Mouse (Mus musculus) ovary, postnatal 36 days (tissue): ENCODE results near the gene Ptgs1.
"Not testable (repeated sequence)": the region's sequence is repeated elsewhere in the genome, so short reads cannot be mapped to it uniquely, and the experiment has no call there.

ENCODE experiments used
- DNase-seq: peaks from one replicate; pipeline ENCODE4 v3.0.0; 2022; ENCODE audit warnings: low spot score, mixed read lengths

Ptgs1 gene

DNA sequence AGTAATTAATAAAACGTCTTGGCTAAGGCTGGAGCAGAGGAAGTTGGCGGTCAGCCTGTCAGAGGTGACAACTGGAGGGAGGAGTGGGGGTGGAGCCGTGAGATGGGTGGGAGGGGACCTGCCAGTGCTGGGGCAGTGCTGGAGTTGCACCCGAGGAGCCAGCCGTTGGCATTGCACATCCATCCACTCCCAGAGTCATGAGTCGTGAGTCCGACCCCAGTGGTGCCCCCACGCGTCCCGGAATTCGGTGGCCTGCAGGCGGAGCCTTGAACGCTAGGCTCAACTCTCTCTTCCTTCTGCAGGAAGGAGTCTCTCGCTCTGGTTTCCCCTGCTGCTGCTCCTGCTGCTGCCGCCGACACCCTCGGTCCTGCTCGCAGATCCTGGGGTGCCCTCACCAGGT, at the start of gene Ptgs1:
TSS of gene Ptgs1 (plus strand) at position 61 of the 400 bp plus-strand sequence.
- peak; percentile 47 for DNase-seq

DNA sequence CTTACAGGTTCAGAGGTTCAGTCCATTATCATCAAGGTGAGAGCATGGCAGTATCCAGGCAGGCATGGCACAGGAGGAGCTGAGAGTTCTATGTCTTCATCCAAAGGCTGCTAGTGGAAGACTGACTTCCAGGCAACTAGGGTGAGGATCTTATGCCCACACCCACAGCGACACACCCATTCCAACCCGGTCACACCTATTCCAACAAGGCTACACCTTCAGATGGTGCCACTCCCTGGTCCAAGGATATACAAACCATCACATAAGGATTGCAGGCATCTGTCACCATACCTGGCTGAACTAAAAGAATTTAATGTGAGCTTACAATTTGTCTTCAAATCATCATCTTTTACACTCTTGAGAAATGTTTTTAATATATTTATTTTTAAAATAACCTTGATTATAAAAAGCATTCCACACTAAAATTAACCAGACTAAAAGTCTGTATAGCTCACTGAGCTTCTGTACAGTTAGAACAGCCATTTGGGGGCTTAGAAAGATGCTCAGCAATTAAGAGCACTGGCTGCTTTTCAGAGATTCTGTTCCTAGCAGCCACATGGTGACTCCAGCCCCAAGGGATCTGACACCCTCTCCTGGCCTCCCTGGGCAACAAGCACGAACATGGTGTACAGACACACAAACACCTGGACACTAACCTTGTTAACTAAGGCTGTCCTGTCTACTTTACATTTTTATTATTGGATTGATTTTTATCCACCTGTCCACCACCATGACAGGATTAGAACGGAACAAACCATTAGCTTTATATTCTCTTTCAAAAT, 48.4 kb upstream of the Ptgs1 start:
- not testable (repeated sequence) for DNase-seq

DNA sequence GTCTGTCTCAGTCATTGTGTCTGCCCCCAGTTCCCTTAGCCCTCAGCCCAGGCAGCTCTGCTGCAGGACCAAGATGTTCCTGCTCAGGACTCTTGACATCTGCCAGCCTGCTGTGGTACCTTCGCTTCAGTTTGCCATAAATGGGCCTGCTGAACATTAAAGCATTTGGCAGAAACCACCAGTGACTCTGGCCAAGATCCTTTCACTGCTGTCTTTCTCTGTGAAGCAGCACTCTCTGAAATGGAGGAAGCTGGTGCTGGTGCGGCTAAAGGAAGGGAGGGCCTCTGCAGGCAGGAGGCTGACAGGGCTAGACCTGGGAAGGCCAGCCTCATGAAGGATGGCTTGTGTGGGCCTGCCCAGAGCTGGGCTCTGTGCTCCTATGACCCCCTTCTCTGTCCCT, 46.9 kb upstream of the Ptgs1 start:
- no peak for DNase-seq

DNA sequence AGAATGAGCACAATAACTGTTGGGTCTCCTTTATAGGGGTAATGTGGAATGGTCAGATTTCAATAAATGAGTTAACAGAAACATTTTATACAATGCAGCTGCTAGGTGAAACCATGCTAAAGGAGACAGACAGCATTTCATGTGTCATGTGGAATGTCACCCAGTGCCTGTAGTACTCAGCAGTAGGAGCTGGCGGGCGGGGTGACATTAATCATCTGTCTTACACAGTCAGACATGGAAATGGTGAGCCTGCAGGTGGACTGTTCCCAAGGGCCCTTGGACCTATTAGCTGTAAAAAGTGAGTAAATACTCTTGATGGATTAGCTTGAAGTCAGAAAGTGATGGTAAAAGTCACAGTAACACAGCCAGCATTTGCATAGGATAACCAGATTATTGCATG, 46.0 kb upstream of the Ptgs1 start:
- no peak for DNase-seq

DNA sequence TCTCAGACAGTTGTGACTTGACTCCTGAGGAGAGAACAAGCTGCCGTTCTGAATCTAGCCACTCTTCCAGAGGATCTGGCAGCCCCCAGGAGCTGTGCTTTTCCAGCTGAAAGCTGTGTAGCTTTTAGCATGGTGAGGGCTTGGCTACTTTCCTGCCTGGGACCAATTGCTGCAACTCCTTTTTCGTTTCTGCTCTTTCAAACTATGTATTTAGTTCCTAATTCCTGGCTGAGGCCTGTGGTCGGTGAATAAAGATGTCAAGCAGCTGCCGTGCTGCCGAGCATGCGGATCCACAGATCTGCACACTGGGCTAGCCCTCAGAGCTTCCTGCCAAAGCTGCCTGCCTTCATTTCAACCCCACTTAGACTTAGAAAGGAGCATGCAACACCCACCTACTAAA, 45.4 kb upstream of the Ptgs1 start:
- DNase-seq: no peak

DNA sequence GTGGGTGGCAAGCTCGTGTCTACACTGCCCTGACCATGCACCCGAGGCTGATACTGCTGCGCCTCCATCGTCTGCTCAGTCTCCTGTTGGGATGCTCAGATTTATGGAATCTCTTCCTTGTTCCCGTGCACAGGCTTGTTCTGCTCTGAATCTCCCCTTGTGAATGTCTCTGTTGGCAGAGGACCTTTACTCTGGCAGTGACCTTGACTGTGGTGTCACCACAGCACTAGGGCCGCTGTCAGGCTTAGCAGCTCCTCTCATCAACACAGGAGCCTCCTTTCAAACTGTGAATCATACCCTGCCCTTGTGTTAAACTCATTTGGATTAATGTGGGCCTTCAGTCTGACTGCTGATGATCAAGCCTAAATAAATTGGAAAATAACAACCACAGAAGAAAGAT, 41.0 kb upstream of the Ptgs1 start:
- DNase-seq: not testable (repeated sequence)

DNA sequence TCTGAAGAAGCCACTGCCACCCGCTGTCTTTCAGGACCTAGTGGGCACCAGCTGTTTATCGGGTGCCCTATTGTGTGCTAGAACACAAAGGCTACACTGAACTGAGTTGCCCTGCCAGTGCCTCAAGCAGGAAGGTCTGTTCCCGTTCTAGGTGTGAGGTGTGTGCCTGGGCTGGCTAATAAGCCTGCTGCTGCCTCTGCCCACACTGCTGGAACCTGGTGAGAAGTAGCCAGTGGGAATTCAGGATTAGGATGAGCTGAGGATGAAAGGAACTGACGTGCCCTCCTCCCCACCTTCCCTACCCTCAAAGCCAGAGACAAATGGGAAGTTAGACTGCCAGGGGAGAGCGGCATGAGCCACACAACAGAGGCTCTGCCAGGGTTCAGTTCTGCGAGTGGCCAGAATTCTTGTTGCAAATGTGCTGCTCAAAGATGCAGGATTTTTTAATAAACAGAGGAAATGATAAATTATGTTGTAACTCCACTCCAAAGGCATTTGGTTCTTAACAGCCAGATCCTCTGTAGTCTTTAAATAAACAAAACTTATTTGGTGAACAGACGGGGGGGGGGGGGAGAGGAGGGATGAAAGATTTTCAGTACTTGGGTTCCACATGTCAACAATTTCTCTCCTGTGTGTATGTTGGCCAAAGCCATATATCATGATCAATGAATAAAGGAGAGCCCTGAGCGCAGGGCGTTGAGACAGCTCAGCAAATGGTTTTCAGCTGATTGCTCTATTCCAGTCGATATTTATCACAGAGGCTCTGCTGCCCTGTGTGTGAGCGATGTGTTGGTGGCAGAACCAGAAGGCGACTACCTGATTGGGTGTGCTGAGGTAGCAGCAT, 38.9 kb upstream of the Ptgs1 start:
- DNase-seq: no peak

DNA sequence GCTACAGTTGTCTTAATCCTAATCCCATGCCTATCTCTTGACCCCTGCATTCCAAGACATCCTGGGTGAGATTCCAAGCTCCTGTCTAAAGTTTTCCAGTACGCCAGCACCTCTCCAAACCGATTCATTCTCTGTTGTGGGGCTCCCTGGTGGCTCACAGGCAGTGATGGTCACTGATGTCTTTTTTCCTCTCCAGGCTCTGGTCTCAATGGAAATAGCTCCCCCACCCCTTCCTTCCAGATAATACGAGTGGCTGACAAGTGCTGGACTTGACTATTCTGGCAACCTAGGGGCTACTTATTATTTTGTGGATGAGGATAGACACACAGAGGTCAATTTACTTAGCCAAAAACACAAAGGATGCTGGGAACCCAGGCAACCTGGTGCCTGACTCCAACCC, 33.2 kb upstream of the Ptgs1 start:
- DNase-seq: no peak

DNA sequence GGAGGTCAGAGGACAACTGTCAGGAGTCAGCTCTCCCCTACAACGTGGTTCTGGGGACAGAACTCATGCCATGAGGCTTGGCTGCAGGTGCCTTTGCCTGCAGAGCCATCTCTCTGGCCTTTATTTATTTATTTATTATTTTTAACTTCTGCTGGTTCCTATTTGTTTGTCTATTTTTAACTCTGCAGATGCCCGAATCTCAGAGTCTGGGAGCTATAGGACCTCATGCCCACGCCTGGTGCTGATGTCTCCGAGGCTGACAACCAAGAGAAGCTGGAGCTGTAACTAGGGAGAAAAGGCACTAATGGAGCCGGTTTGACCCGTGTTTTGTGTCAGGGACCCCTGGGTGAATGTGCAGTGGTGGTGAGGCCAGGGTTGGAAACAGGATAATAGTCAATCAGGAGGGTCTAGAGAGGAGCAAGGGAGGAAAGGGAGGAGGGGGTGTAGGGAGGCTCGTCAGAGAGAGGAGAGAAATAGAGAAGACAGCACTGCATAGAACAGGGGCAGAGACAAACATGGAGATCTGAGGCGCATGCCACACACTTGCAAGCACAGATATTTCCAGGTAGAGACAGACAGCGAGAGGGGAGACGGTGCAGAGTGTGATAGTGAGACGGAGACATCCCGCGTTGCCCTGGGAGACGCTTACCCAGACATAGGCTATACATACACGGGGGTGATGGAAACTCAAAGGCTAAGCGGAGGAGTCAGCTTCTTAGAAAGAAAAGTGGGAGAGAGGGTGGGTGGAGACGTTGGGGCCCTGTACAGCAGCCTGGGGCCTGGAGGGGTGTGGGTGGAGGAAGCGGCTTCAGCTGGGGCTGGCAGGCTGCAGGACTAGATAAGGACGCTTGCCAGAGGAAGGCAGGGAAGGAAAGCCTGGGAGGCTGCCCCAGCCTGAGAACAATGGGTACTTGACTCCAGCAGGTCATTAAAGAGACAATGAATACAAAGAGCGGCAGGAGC, 32.0 kb upstream of the Ptgs1 start:
- DNase-seq: no peak

DNA sequence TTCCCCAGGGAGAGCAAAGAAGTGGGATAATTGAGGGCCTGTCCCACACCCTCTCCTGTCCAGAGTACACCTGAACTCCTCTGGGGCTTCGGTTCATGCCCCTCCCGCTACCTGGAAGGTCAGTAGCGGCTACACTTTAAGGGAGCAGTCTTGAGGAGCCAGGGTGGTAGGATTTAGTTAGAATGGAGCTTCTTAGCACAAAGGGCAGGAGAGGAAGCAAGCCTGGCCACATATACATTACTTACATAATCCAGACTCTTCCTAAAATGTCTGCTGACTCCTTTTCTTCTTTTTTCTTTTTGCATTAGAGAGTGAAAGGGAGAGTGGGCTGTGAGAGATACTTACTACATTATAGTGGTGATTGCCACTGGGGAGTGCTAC, 31.4 kb upstream of the Ptgs1 start:
- DNase-seq: no peak

DNA sequence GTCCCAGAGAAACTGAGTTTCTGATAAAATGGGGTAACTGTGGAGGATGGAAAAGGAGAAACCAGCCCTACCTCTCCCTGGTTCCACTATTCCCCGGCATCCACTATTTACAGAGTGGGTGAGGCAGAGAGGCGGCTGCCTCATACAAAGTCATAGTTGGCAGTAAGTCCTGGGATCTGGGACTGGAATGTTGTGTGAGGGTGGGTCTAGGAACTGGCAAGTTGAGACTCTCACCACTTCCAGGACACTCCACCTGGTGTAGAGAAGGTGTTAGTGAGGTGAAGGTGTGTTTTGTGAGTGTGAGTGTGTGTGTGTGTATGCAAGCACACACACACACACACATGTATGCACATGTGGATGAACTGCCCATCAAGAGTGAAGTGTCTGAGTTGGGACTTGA, 29.4 kb upstream of the Ptgs1 start:
- DNase-seq: no peak

DNA sequence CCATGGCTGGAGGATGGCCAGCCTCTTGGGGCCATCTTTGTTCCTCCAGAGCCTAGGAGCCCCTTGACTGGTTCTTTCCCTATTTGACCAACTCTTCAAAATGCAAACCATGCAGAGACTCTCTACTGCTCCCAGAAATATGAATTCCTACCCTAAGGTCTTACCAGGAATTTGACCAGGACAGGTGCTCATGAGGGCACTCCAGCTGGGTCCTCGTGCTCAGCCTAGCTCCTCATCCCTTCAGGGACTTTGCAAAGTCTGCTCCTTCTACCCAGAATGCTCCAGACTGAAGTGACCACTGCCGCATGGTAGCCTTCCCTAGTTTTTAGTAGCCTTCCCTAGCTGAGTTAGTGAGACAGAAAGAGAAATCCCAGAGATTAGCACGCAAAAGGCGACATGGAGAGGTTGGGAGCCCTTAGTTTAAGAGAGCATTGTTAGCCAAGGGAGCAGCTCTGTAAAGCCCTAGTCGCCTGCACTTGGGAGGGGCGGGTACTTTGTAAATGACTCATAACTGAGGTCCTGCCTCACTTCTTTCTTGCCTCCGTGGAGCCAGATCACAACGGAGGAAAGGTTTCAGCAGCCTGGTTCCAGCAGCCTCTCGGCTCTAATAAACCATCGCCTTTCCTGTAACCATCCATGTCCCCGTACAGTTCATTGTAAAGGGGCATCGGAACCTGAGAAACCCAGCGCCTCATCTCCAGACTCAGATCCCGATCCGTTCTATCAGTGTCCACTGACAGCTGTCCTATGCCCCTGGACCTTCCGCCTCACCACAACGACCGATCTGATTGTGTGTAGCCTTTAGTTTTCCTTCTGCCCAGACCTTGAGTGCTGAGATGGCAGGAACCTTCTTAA, 28.2 kb upstream of the Ptgs1 start:
- no peak for DNase-seq

DNA sequence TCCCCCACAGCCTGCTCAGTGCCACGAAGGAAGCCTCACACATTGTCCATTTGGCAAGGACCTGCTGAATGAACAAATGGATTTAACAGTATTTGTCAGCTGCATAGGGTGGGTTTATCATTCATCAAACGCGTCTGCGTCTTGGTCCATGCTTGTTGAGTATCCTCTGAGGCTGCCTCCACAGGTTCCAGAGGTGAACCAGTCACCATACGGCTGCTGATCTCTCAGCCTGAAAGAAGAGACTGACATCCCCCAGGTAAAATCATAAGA, 27.7 kb upstream of the Ptgs1 start:
- no peak for DNase-seq

DNA sequence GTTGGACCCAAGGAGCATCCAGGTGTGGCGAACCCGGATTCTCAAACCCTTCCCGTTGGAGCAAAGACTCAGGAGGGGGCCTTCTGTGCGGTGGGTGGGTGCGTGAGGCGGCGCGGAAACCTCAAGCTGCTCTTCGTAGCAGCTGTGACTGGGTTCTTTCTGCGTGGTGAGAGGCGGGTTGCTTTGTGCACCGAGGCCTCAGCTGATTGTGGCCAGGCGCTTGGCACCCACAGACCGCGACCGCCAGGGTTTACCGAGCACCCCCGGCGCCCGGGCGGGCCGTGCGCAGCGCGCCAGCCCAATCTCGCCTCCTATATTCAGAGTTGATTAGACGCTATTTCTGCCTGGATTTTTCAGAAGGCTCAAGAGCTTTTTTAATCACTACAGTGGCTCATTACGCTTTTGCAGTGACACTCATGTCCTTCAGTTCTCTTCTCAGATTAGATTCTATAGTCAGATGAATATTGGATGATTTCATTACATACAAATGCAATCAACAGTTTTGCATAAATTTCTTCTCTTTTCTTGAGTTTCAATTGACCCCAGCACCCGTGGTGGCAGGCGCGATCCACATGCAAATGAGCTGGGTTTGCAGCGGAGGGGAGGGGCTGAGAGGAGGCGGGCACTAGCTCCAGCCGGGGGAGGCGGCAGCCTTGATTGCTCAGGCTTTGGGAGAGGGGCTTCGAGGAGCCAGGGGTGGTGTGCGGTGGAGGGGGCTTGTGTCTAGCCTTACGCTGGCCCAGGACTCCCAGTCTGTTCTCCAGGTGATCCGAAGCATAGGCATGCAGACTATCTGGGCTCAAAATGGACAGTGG, 27.0 kb upstream of the Ptgs1 start:
- no peak for DNase-seq

DNA sequence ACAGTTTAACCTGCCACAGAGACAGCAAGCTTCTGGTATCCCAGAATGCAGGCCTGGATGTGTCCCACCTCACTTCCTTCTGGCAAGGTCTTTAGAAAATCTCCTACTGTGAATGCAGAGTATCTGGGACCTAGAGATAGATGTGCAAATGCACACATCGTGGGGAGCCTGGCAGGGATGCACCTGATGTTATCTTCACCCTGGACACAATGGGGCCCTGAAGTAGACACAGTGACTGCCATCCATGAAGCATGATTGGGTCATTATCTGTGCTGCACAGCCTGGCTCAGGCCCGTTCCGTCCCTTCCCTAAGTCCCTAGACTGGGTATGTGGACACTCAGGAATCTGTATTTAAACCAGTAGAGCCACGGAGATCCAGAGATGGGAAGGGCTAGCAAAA, 25.6 kb upstream of the Ptgs1 start:
- DNase-seq: no peak

DNA sequence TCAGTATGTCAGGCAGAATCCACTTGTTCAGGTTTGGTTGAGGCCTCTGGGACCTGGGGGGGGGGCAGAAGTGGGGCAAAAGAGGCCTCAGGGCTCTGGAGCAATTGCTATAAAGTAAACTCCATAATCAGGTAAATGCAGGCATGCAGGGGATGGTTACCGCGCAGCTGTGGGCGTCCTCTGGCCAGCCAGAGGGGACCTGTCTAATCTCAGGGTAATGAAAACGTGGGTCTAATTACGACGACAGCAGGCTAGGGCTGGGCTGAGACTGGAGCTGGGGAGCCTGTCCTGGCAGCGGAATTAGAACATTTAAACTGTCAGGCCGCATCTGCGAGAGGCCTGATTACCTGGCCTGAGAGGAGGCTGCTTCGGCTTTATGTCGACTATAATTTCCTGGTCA, 23.2 kb upstream of the Ptgs1 start:
- no peak for DNase-seq

DNA sequence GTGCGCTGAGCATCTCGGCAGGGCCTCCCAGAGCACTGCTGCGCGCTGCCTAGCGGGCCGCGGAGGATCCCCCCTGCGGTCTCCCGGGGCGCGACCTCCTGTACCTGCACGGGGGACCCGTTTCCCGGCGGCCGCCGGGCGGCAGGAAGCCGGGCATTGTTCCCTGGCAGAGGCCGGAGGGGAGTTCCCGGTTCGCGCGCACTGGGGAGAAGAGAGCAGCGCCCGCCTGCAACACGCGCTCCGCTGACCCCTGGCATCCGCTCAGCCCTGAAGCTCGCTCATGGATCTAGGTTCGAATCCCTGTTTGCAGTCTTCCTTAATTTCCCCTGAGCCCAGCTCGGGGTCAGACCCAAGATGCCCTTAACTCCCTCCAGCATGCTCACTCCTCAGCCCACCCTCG, 19.4 kb upstream of the Ptgs1 start:
- no peak for DNase-seq

DNA sequence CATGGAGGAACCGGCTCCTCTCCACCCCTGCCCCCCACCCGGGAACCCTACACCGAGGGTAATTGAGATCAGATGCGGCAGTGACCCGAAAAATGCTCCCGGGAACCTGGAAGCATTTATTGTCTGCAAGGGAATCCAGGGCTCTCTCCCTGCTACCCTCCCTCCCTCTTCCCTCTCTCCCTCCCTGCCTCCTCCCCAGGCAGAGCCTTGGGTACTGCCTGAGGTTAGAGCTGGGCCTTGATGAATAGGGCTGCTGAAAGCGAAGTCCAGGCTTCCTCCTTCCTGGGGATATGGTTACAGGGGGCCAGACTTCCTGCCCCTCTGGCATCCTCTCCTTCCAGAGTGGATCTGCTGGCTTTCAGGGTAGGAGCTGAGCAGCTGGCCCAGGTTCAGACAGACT, 18.4 kb upstream of the Ptgs1 start:
- DNase-seq: no peak

DNA sequence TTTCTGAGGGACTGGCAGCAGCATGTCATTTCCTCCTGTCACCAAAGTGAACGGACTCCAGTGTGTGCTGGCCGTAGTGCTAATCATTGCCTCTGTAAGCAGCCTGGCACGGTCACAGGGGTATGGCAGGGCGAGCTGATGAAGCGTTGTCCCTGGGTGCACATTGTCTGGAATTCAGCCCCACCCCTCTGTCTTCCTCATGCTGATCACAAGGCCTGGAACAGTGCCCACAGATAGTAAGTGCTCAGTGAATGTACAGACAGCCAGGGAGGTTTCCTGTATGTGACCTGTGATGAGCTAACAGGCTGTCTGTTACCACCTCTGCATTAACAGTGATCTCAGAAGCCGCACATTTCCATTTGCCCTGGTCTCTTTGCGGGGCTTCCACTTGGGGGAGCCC, 17.1 kb upstream of the Ptgs1 start:
- DNase-seq: no peak

DNA sequence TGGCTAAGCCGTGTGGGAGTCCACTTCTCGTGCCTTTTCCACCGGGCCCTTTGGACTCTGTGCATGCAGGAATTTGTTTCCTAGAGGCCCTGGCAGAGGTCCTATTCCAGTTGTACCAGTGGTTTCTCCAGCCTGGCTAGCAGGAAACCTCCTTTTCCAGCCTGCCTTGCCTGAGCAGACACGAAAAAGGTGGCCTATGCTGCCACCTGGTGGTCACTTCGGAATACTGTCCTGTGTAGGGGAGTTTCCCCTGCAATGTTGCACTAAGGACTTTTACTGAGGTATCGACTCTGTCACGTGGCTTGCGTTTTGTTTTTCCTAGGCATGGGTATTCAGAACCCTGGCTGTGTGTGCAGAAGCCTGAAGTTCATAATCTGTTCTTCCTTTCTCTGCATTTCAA, 16.2 kb upstream of the Ptgs1 start:
- peak; percentile 82 for DNase-seq

DNA sequence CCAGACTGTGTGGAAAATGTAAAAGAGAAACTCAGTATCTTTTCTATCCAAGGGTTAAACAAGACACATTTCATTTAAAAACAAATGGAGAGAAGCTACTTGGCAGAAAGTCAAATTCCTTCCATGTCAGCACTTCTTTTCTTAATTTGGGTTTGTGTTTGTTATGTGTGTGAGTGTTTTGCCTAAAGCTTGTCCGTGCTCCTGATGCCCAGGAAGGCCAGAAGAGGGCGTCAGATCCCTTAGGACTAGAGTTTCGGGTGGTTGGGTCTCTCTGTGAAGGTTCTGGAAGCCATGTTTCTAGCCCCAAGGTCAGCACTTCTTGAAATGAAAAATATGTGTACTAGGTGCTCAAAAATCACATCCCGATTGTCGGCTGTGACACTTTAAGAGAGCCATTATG, 15.8 kb upstream of the Ptgs1 start:
- no peak for DNase-seq
